Mouse (Mus musculus): ENCODE data around the gene Nufip1. TPM values are rescaled to one million over a fixed set of nuclear protein-coding genes. Genes with fewer than 3 reads are reported as not detected.

The Nufip1 gene
- polyA plus RNA-seq, 1 experiment from 2014 or later = 12.1 TPM

- Histone ChIP-seq H3K27me3 (replicated peaks) (no peaks in the 10 kb centered on the region), H3K9ac (0 out of 2 replicates have a peak overlapping the region, but pooled peaks have one; percentile 43), H3K4me2 (peak overlapping the region; percentile 62), H3K27ac (peak overlapping the region; percentile 43; the same call in 1 of the 2 replicates), H3K9me3 (replicated peaks) (no peaks in the 10 kb centered on the region), H3K4me1 (peaks cover 44% of the 10 kb centered on the region), H3K36me3 (no peaks in the 10 kb centered on the region), H3K4me3 (peak overlapping the region; percentile 29)
- WGBS (ENCODE audit: insufficient replicate concordance) = 11% methylated on average over 7 of the region's 7 CpGs
- ATAC-seq = peak; percentile 80; the same call in 1 of the 2 replicates
Observed at GRCm38 (mm10) chr14:76145868-76146267, 35.2 kb downstream of the Nufip1 start.

- 74% methylated on average over 6 of the region's 6 CpGs for WGBS (ENCODE audit: insufficient replicate concordance)
- Histone ChIP-seq H3K9me3 (replicated peaks) (no peaks in the 10 kb centered on the region), H3K4me3 (no peak overlapping the region), H3K27ac (no peak overlapping the region), H3K9ac (no peak overlapping the region), H3K4me1 (peaks cover 53% of the 10 kb centered on the region), H3K4me2 (no peak overlapping the region), H3K36me3 (no peaks in the 10 kb centered on the region), H3K27me3 (replicated peaks) (no peaks in the 10 kb centered on the region)
- no peak for ATAC-seq
Observed at GRCm38 (mm10) chr14:76147061-76147460, 36.4 kb downstream of the Nufip1 start.

GRCm38 (mm10) chr14:76148294-76148693 lies 37.6 kb downstream of the Nufip1 start:
- Histone ChIP-seq H3K36me3 (no peaks in the 10 kb centered on the region), H3K4me2 (no peak overlapping the region), H3K9me3 (replicated peaks) (no peaks in the 10 kb centered on the region), H3K9ac (no peak overlapping the region), H3K27ac (no peak overlapping the region), H3K4me1 (peaks cover 59% of the 10 kb centered on the region), H3K27me3 (replicated peaks) (no peaks in the 10 kb centered on the region), H3K4me3 (no peak overlapping the region)
- ATAC-seq = no peak
- WGBS (ENCODE audit: insufficient replicate concordance) = 76% methylated on average over 10 of the region's 10 CpGs

GRCm38 (mm10) chr14:76149531-76150179 lies 39.0 kb downstream of the Nufip1 start:
- Histone ChIP-seq H3K9me3 (replicated peaks) (no peaks in the 10 kb centered on the region), H3K27me3 (replicated peaks) (no peaks in the 10 kb centered on the region), H3K27ac (no peak overlapping the region), H3K4me2 (peak overlapping the region; percentile 47), H3K9ac (peak overlapping the region; percentile 29; the same call in 1 of the 2 replicates), H3K4me3 (peak overlapping the region; percentile 9; the same call in 1 of the 2 replicates), H3K36me3 (no peaks in the 10 kb centered on the region), H3K4me1 (peaks cover 67% of the 10 kb centered on the region)
- ATAC-seq = no peak
- WGBS (ENCODE audit: insufficient replicate concordance) = 10% methylated on average over 13 of the region's 13 CpGs

- Histone ChIP-seq H3K9ac (no peak overlapping the region), H3K4me2 (peak overlapping the region; percentile 47; the same call in 1 of the 2 replicates), H3K27me3 (replicated peaks) (no peaks in the 10 kb centered on the region), H3K27ac (no peak overlapping the region), H3K4me1 (peaks cover 58% of the 10 kb centered on the region), H3K9me3 (replicated peaks) (no peaks in the 10 kb centered on the region), H3K36me3 (no peaks in the 10 kb centered on the region), H3K4me3 (no peak overlapping the region)
- 77% methylated on average over 11 of the region's 11 CpGs for WGBS (ENCODE audit: insufficient replicate concordance)
- ATAC-seq = no peak
Observed at GRCm38 (mm10) chr14:76150499-76150898, 39.8 kb downstream of the Nufip1 start.

GRCm38 (mm10) chr14:76151011-76151410 lies 40.3 kb downstream of the Nufip1 start:
- H3K4me2 ChIP-seq = peak overlapping the region; percentile 90
- no peaks in the 10 kb centered on the region for H3K27me3 ChIP-seq (replicated peaks)
- H3K4me1 ChIP-seq = peaks cover 53% of the 10 kb centered on the region
- 35% methylated on average over 2 of the region's 2 CpGs for WGBS (ENCODE audit: insufficient replicate concordance)
- H3K9me3 ChIP-seq (replicated peaks) = no peaks in the 10 kb centered on the region
- no peaks in the 10 kb centered on the region for H3K36me3 ChIP-seq
- H3K4me3 ChIP-seq = peak overlapping the region; percentile 74; the same call in 1 of the 2 replicates
- no peak overlapping the region for H3K27ac ChIP-seq
- 0 out of 2 replicates have a peak overlapping the region, but pooled peaks have one; percentile 79 for H3K9ac ChIP-seq
- ATAC-seq = no peak

- H3K4me2 ChIP-seq = peak overlapping the region; percentile 90
- peak overlapping the region; percentile 74 for H3K4me3 ChIP-seq
- 2% methylated on average over 10 of the region's 10 CpGs for WGBS (ENCODE audit: insufficient replicate concordance)
- no peaks in the 10 kb centered on the region for H3K9me3 ChIP-seq (replicated peaks)
- ATAC-seq = no peak
- H3K4me1 ChIP-seq = peaks cover 45% of the 10 kb centered on the region
- H3K36me3 ChIP-seq = no peaks in the 10 kb centered on the region
- H3K27ac ChIP-seq = peak overlapping the region; percentile 92
- no peaks in the 10 kb centered on the region for H3K27me3 ChIP-seq (replicated peaks)
- H3K9ac ChIP-seq = peak overlapping the region; percentile 79
Observed at GRCm38 (mm10) chr14:76151820-76152161, 41.1 kb downstream of the Nufip1 start.

GRCm38 (mm10) chr14:76152162-76153002 lies 41.7 kb downstream of the Nufip1 start:
- Histone ChIP-seq H3K4me2 (peak overlapping the region; percentile 90), H3K9ac (peak overlapping the region; percentile 79), H3K36me3 (no peaks in the 10 kb centered on the region), H3K27me3 (replicated peaks) (no peaks in the 10 kb centered on the region), H3K4me1 (peaks cover 45% of the 10 kb centered on the region), H3K9me3 (replicated peaks) (no peaks in the 10 kb centered on the region), H3K27ac (peak overlapping the region; percentile 92), H3K4me3 (peak overlapping the region; percentile 74)
- under 1% methylated on average over 41 of the region's 41 CpGs for WGBS (ENCODE audit: insufficient replicate concordance)
- peak; percentile 87 for ATAC-seq

GRCm38 (mm10) chr14:76153003-76153675 lies 42.4 kb downstream of the Nufip1 start:
- Histone ChIP-seq H3K27me3 (replicated peaks) (no peaks in the 10 kb centered on the region), H3K4me2 (peak overlapping the region; percentile 90), H3K4me3 (peak overlapping the region; percentile 74), H3K27ac (peak overlapping the region; percentile 81), H3K9me3 (replicated peaks) (no peaks in the 10 kb centered on the region), H3K9ac (peak overlapping the region; percentile 62), H3K4me1 (peaks cover 53% of the 10 kb centered on the region), H3K36me3 (no peaks in the 10 kb centered on the region)
- WGBS (ENCODE audit: insufficient replicate concordance) = 2% methylated on average over 24 of the region's 24 CpGs
- ATAC-seq = peak; percentile 11; the same call in 1 of the 2 replicates

- no peak for ATAC-seq
- H3K4me1 ChIP-seq = peaks cover 57% of the 10 kb centered on the region
- H3K36me3 ChIP-seq = no peaks in the 10 kb centered on the region
- H3K9ac ChIP-seq = peak overlapping the region; percentile 62
- H3K4me2 ChIP-seq = peak overlapping the region; percentile 90
- peak overlapping the region; percentile 74 for H3K4me3 ChIP-seq
- 10% methylated on average over 6 of the region's 6 CpGs for WGBS (ENCODE audit: insufficient replicate concordance)
- no peaks in the 10 kb centered on the region for H3K9me3 ChIP-seq (replicated peaks)
- H3K27ac ChIP-seq = no peak overlapping the region
- H3K27me3 ChIP-seq (replicated peaks) = no peaks in the 10 kb centered on the region
Observed at GRCm38 (mm10) chr14:76153828-76154227, 43.1 kb downstream of the Nufip1 start.

- Histone ChIP-seq H3K27ac (peak overlapping the region; percentile 37; the same call in 1 of the 2 replicates), H3K27me3 (replicated peaks) (no peaks in the 10 kb centered on the region; the same call in 1 of the 2 replicates), H3K4me2 (no peak overlapping the region), H3K4me3 (no peak overlapping the region), H3K9me3 (replicated peaks) (no peaks in the 10 kb centered on the region), H3K9ac (no peak overlapping the region), H3K36me3 (no peaks in the 10 kb centered on the region), H3K4me1 (peaks cover 24% of the 10 kb centered on the region)
- ATAC-seq = peak; percentile 38; the same call in 1 of the 2 replicates
- WGBS (ENCODE audit: insufficient replicate concordance) = 44% methylated on average over 5 of the region's 5 CpGs
Observed at GRCm38 (mm10) chr14:76158192-76158785, 47.6 kb downstream of the Nufip1 start.

Data from liver, embryonic 12.5 days (tissue).